Mouse (Mus musculus): ENCODE results near the gene Chmp4b. TPM values are rescaled to one million over a fixed set of nuclear protein-coding genes. Genes with fewer than 3 reads are reported as not detected.

The Chmp4b gene
- polyA plus RNA-seq, 1 experiment from 2014 or later, result 12.5 TPM

- 31% methylated on average over 3 of the region's 3 CpGs for WGBS (ENCODE audit: insufficient replicate concordance)
- ATAC-seq (replicated peaks; ENCODE audit: insufficient number of reproducible peaks, low FRiP score, low TSS enrichment), result no peak
- no peaks in the 10 kb centered on the region for H3K9me3 ChIP-seq (replicated peaks; ENCODE audit: control insufficient read depth, low read length)
- no peak overlapping the region for H3K27ac ChIP-seq (ENCODE audit: low read depth, low read length)
- H3K27me3 ChIP-seq (ENCODE audit: control insufficient read depth, insufficient read depth, low read length), result no peaks in the 10 kb centered on the region
- no peak overlapping the region for H3K4me3 ChIP-seq (ENCODE audit: low read depth, low read length)
- H3K4me2 ChIP-seq, result no peak overlapping the region
- no peaks in the 10 kb centered on the region for H3K4me1 ChIP-seq (ENCODE audit: control insufficient read depth, insufficient read depth, low read length)
- H3K36me3 ChIP-seq (ENCODE audit: control insufficient read depth, insufficient read depth, low read length), result no peaks in the 10 kb centered on the region
- no peak overlapping the region for H3K9ac ChIP-seq (ENCODE audit: low read depth, low read length)
Measured at GRCm38 (mm10) chr2:154729737-154730136, 78.2 kb downstream of the Chmp4b start.

GRCm38 (mm10) chr2:154730841-154731240 lies 79.3 kb downstream of the Chmp4b start:
- no peaks in the 10 kb centered on the region for H3K9me3 ChIP-seq (replicated peaks; ENCODE audit: control insufficient read depth, low read length)
- ATAC-seq (replicated peaks; ENCODE audit: insufficient number of reproducible peaks, low FRiP score, low TSS enrichment), result no peak
- no peak overlapping the region for H3K4me3 ChIP-seq (ENCODE audit: low read depth, low read length)
- WGBS (ENCODE audit: insufficient replicate concordance), result 75% methylated on average over 3 of the region's 3 CpGs
- H3K4me2 ChIP-seq, result no peak overlapping the region
- H3K9ac ChIP-seq (ENCODE audit: low read depth, low read length), result no peak overlapping the region
- H3K27me3 ChIP-seq (ENCODE audit: control insufficient read depth, insufficient read depth, low read length), result no peaks in the 10 kb centered on the region
- H3K4me1 ChIP-seq (ENCODE audit: control insufficient read depth, insufficient read depth, low read length), result no peaks in the 10 kb centered on the region
- no peaks in the 10 kb centered on the region for H3K36me3 ChIP-seq (ENCODE audit: control insufficient read depth, insufficient read depth, low read length)
- H3K27ac ChIP-seq (ENCODE audit: low read depth, low read length), result no peak overlapping the region

GRCm38 (mm10) chr2:154731916-154732315 lies 80.4 kb downstream of the Chmp4b start:
- Histone ChIP-seq H3K36me3 (ENCODE audit: control insufficient read depth, insufficient read depth, low read length) (no peaks in the 10 kb centered on the region), H3K4me3 (ENCODE audit: low read depth, low read length) (no peak overlapping the region), H3K9ac (ENCODE audit: low read depth, low read length) (no peak overlapping the region), H3K27ac (ENCODE audit: low read depth, low read length) (no peak overlapping the region), H3K4me1 (ENCODE audit: control insufficient read depth, insufficient read depth, low read length) (no peaks in the 10 kb centered on the region), H3K4me2 (no peak overlapping the region), H3K9me3 (replicated peaks; ENCODE audit: control insufficient read depth, low read length) (no peaks in the 10 kb centered on the region), H3K27me3 (ENCODE audit: control insufficient read depth, insufficient read depth, low read length) (no peaks in the 10 kb centered on the region)
- ATAC-seq (replicated peaks; ENCODE audit: insufficient number of reproducible peaks, low FRiP score, low TSS enrichment), result no peak
- 56% methylated on average over 2 of the region's 2 CpGs for WGBS (ENCODE audit: insufficient replicate concordance)

GRCm38 (mm10) chr2:154732503-154733141 lies 81.1 kb downstream of the Chmp4b start:
- Histone ChIP-seq H3K27me3 (ENCODE audit: control insufficient read depth, insufficient read depth, low read length) (no peaks in the 10 kb centered on the region), H3K9ac (ENCODE audit: low read depth, low read length) (no peak overlapping the region), H3K27ac (ENCODE audit: low read depth, low read length) (no peak overlapping the region), H3K4me2 (no peak overlapping the region), H3K9me3 (replicated peaks; ENCODE audit: control insufficient read depth, low read length) (no peaks in the 10 kb centered on the region), H3K4me3 (ENCODE audit: low read depth, low read length) (no peak overlapping the region), H3K4me1 (ENCODE audit: control insufficient read depth, insufficient read depth, low read length) (no peaks in the 10 kb centered on the region), H3K36me3 (ENCODE audit: control insufficient read depth, insufficient read depth, low read length) (no peaks in the 10 kb centered on the region)
- no peak for ATAC-seq (replicated peaks; ENCODE audit: insufficient number of reproducible peaks, low FRiP score, low TSS enrichment)
- WGBS (ENCODE audit: insufficient replicate concordance), result 69% methylated on average over 9 of the region's 9 CpGs

GRCm38 (mm10) chr2:154734977-154735376 lies 83.5 kb downstream of the Chmp4b start:
- Histone ChIP-seq H3K9ac (ENCODE audit: low read depth, low read length) (no peak overlapping the region), H3K4me2 (no peak overlapping the region), H3K4me3 (ENCODE audit: low read depth, low read length) (no peak overlapping the region), H3K27me3 (ENCODE audit: control insufficient read depth, insufficient read depth, low read length) (no peaks in the 10 kb centered on the region), H3K36me3 (ENCODE audit: control insufficient read depth, insufficient read depth, low read length) (no peaks in the 10 kb centered on the region), H3K27ac (ENCODE audit: low read depth, low read length) (no peak overlapping the region), H3K4me1 (ENCODE audit: control insufficient read depth, insufficient read depth, low read length) (no peaks in the 10 kb centered on the region), H3K9me3 (replicated peaks; ENCODE audit: control insufficient read depth, low read length) (no peaks in the 10 kb centered on the region)
- ATAC-seq (replicated peaks; ENCODE audit: insufficient number of reproducible peaks, low FRiP score, low TSS enrichment), result no peak
- 55% methylated on average over 9 of the region's 9 CpGs for WGBS (ENCODE audit: insufficient replicate concordance)

GRCm38 (mm10) chr2:154735416-154735815 lies 83.9 kb downstream of the Chmp4b start:
- Histone ChIP-seq H3K9ac (ENCODE audit: low read depth, low read length) (no peak overlapping the region), H3K9me3 (replicated peaks; ENCODE audit: control insufficient read depth, low read length) (no peaks in the 10 kb centered on the region), H3K4me2 (no peak overlapping the region), H3K27ac (ENCODE audit: low read depth, low read length) (no peak overlapping the region), H3K27me3 (ENCODE audit: control insufficient read depth, insufficient read depth, low read length) (no peaks in the 10 kb centered on the region), H3K36me3 (ENCODE audit: control insufficient read depth, insufficient read depth, low read length) (no peaks in the 10 kb centered on the region), H3K4me3 (ENCODE audit: low read depth, low read length) (no peak overlapping the region), H3K4me1 (ENCODE audit: control insufficient read depth, insufficient read depth, low read length) (no peaks in the 10 kb centered on the region)
- ATAC-seq (replicated peaks; ENCODE audit: insufficient number of reproducible peaks, low FRiP score, low TSS enrichment), result no peak
- WGBS (ENCODE audit: insufficient replicate concordance), result 67% methylated on average over 7 of the region's 7 CpGs

GRCm38 (mm10) chr2:154735986-154736385 lies 84.5 kb downstream of the Chmp4b start:
- Histone ChIP-seq H3K9me3 (replicated peaks; ENCODE audit: control insufficient read depth, low read length) (no peaks in the 10 kb centered on the region), H3K4me1 (ENCODE audit: control insufficient read depth, insufficient read depth, low read length) (no peaks in the 10 kb centered on the region), H3K4me3 (ENCODE audit: low read depth, low read length) (no peak overlapping the region), H3K27ac (ENCODE audit: low read depth, low read length) (no peak overlapping the region), H3K9ac (ENCODE audit: low read depth, low read length) (no peak overlapping the region), H3K27me3 (ENCODE audit: control insufficient read depth, insufficient read depth, low read length) (no peaks in the 10 kb centered on the region), H3K4me2 (no peak overlapping the region), H3K36me3 (ENCODE audit: control insufficient read depth, insufficient read depth, low read length) (no peaks in the 10 kb centered on the region)
- 65% methylated on average over 7 of the region's 7 CpGs for WGBS (ENCODE audit: insufficient replicate concordance)
- ATAC-seq (replicated peaks; ENCODE audit: insufficient number of reproducible peaks, low FRiP score, low TSS enrichment), result no peak

GRCm38 (mm10) chr2:154738621-154739020 lies 87.1 kb downstream of the Chmp4b start:
- Histone ChIP-seq H3K4me2 (no peak overlapping the region), H3K4me1 (ENCODE audit: control insufficient read depth, insufficient read depth, low read length) (no peaks in the 10 kb centered on the region), H3K4me3 (ENCODE audit: low read depth, low read length) (no peak overlapping the region), H3K9me3 (replicated peaks; ENCODE audit: control insufficient read depth, low read length) (no peaks in the 10 kb centered on the region), H3K36me3 (ENCODE audit: control insufficient read depth, insufficient read depth, low read length) (no peaks in the 10 kb centered on the region), H3K27me3 (ENCODE audit: control insufficient read depth, insufficient read depth, low read length) (no peaks in the 10 kb centered on the region), H3K9ac (ENCODE audit: low read depth, low read length) (no peak overlapping the region), H3K27ac (ENCODE audit: low read depth, low read length) (no peak overlapping the region)
- WGBS (ENCODE audit: insufficient replicate concordance), result 85% methylated on average over 5 of the region's 5 CpGs
- ATAC-seq (replicated peaks; ENCODE audit: insufficient number of reproducible peaks, low FRiP score, low TSS enrichment), result no peak
